Mouse (Mus musculus) forebrain, postnatal 0 days (tissue): ENCODE results near the gene Cep128. TPM values are rescaled to one million over a fixed set of nuclear protein-coding genes. Genes with fewer than 3 reads are reported as not detected.
A peak's percentile ranks its signal among the peaks of the same experiment; 100 is the strongest.

Experiments
- ATAC-seq: fragments of 200-750 bp; cut with Nextera tagmentation; 2 replicates; pipeline ENCODE4 v1.8.0; 2017; ENCODE audit warnings: mild to moderate bottlenecking, moderate library complexity
- DNase-seq: peaks from one replicate; pipeline ENCODE4 v3.0.0-alpha.2; 2015
- H3K27ac ChIP-seq: fragments of 300-500 bp; sonication (generic); 2 replicates; pipeline ENCODE4 v1.5.1; 2014; ENCODE audit warnings: low read depth, mild to moderate bottlenecking, antibody characterized with exemption, low read length, moderate library complexity, mixed read lengths
- H3K27me3 ChIP-seq: fragments of 300-500 bp; sonication (generic); 2 replicates; pipeline ENCODE4 v1.6.1; 2014; ENCODE audit warnings: mild to moderate bottlenecking, low read length, mixed read lengths; ENCODE audit not compliant: insufficient read depth
- H3K36me3 ChIP-seq: fragments of 300-500 bp; sonication (generic); 2 replicates; pipeline ENCODE4 v1.6.1; 2014; ENCODE audit warnings: mild to moderate bottlenecking, moderate library complexity; ENCODE audit not compliant: insufficient read depth
- H3K4me1 ChIP-seq: fragments of 300-500 bp; sonication (generic); 2 replicates; pipeline ENCODE4 v1.6.1; 2014; ENCODE audit warnings: antibody characterized with exemption; ENCODE audit not compliant: insufficient read depth
- H3K4me2 ChIP-seq: fragments of 300-500 bp; sonication (generic); 2 replicates; pipeline ENCODE4 v1.6.1; 2014; ENCODE audit warnings: low read depth, mild to moderate bottlenecking, moderate library complexity
- H3K4me3 ChIP-seq: fragments of 300-500 bp; sonication (generic); 2 replicates; pipeline ENCODE4 v1.5.1; 2014; ENCODE audit warnings: low read depth, low read length, mixed read lengths
- H3K9ac ChIP-seq: fragments of 300-500 bp; sonication (generic); 2 replicates; pipeline ENCODE4 v1.6.1; 2014; ENCODE audit warnings: mild to moderate bottlenecking
- H3K9me3 ChIP-seq: fragments of 300-500 bp; sonication (generic); 2 replicates; pipeline ENCODE4 v1.6.1; 2016; ENCODE audit warnings: low read length
- CTCF ChIP-seq: sonication (generic); IDR thresholded peaks from 2 replicates; pipeline ENCODE4 v1.5.1; 2016; ENCODE audit warnings: antibody characterized with exemption, control low read depth, low read depth
- WGBS: fragments of 180-500 bp; shearing (Covaris S2); extraction: QIAGEN DNeasy Blood & Tissue Kit; methylation state at CpG from one replicate; pipeline ENCODE4 v1.1.7; 2014; 5-methylcytosine and 5-hydroxymethylcytosine counted together
- polyA plus RNA-seq: library from polyadenylated mRNA; unstranded; fragments of >200 nt; fragmentation: Nextera tagmentation; extraction: Ambion mirVana; gene quantifications from 2 replicates; pipeline ENCODE4 v1.2.1, GENCODE M21; 2015
- total RNA-seq: library from RNA; depleted of rRNA; stranded (reverse); fragments of >200 nt; gene quantifications from 2 replicates; pipeline ENCODE4 v1.2.3, GENCODE M21; 2014

The Cep128 gene
- total and polyA plus RNA-seq, 2 experiments from 2014 or later = 3.0 to 8.4 TPM

- TF ChIP-seq CTCF = no peak
- H3K9ac ChIP-seq = no peak overlapping the region
- no peak overlapping the region for H3K27ac ChIP-seq
- no peaks in the 10 kb centered on the region for H3K36me3 ChIP-seq
- ATAC-seq (no peak), DNase-seq (no peak)
- H3K4me2 ChIP-seq = no peak overlapping the region
- H3K4me3 ChIP-seq = no peak overlapping the region
- H3K27me3 ChIP-seq = no peaks in the 10 kb centered on the region
- H3K4me1 ChIP-seq = no peaks in the 10 kb centered on the region
- H3K9me3 ChIP-seq = no peaks in the 10 kb centered on the region
These were observed 319.7 kb downstream of the Cep128 start for GRCm38 (mm10) chr12:91064368-91064999.

GRCm38 (mm10) chr12:91063337-91064015, 320.7 kb downstream of the Cep128 start:
- H3K27ac ChIP-seq = no peak overlapping the region
- WGBS = 82% methylated on average over 4 of the region's 4 CpGs
- TF ChIP-seq CTCF = no peak
- H3K4me2 ChIP-seq = no peak overlapping the region
- ATAC-seq (no peak), DNase-seq (no peak)
- no peak overlapping the region for H3K9ac ChIP-seq
- no peaks in the 10 kb centered on the region for H3K4me1 ChIP-seq
- H3K36me3 ChIP-seq = no peaks in the 10 kb centered on the region
- no peaks in the 10 kb centered on the region for H3K9me3 ChIP-seq
- H3K27me3 ChIP-seq = no peaks in the 10 kb centered on the region
- no peak overlapping the region for H3K4me3 ChIP-seq

- no peak overlapping the region for H3K9ac ChIP-seq
- TF ChIP-seq CTCF = no peak
- no peak for DNase-seq
- 84% methylated on average over 4 of the region's 4 CpGs for WGBS
- no peak overlapping the region for H3K4me2 ChIP-seq
- H3K36me3 ChIP-seq = no peaks in the 10 kb centered on the region
- no peaks in the 10 kb centered on the region for H3K9me3 ChIP-seq
- no peak overlapping the region for H3K4me3 ChIP-seq
- H3K27ac ChIP-seq = no peak overlapping the region
- no peaks in the 10 kb centered on the region for H3K4me1 ChIP-seq
- ATAC-seq = no peak
- no peaks in the 10 kb centered on the region for H3K27me3 ChIP-seq
These were observed 321.5 kb downstream of the Cep128 start for GRCm38 (mm10) chr12:91062681-91063080.

- ATAC-seq (peak; percentile 71; the same call in 1 of the 2 replicates), DNase-seq (no peak)
- Histone ChIP-seq H3K4me2 (no peak overlapping the region), H3K4me1 (no peaks in the 10 kb centered on the region), H3K9me3 (no peaks in the 10 kb centered on the region), H3K9ac (no peak overlapping the region), H3K27ac (no peak overlapping the region), H3K4me3 (no peak overlapping the region), H3K27me3 (no peaks in the 10 kb centered on the region), H3K36me3 (no peaks in the 10 kb centered on the region)
- TF ChIP-seq CTCF = no peak
- 75% methylated on average over 12 of the region's 12 CpGs for WGBS
These were observed 324.4 kb downstream of the Cep128 start for GRCm38 (mm10) chr12:91059704-91060318.

GRCm38 (mm10) chr12:91056885-91057284, 327.3 kb downstream of the Cep128 start:
- no peak for TF ChIP-seq CTCF
- H3K9ac ChIP-seq = no peak overlapping the region
- no peak overlapping the region for H3K4me3 ChIP-seq
- ATAC-seq (no peak), DNase-seq (no peak)
- H3K9me3 ChIP-seq = no peaks in the 10 kb centered on the region
- no peaks in the 10 kb centered on the region for H3K36me3 ChIP-seq
- no peak overlapping the region for H3K27ac ChIP-seq
- WGBS = 91% methylated on average over 10 of the region's 10 CpGs
- no peak overlapping the region for H3K4me2 ChIP-seq
- no peaks in the 10 kb centered on the region for H3K4me1 ChIP-seq
- H3K27me3 ChIP-seq = no peaks in the 10 kb centered on the region

GRCm38 (mm10) chr12:91052301-91052700, 331.9 kb downstream of the Cep128 start:
- H3K9ac ChIP-seq = no peak overlapping the region
- H3K27me3 ChIP-seq = no peaks in the 10 kb centered on the region
- no peaks in the 10 kb centered on the region for H3K36me3 ChIP-seq
- ATAC-seq = no peak
- no peak overlapping the region for H3K4me3 ChIP-seq
- H3K9me3 ChIP-seq = no peaks in the 10 kb centered on the region
- no peak overlapping the region for H3K27ac ChIP-seq
- WGBS = 91% methylated on average over 3 of the region's 3 CpGs
- no peak overlapping the region for H3K4me2 ChIP-seq
- no peaks in the 10 kb centered on the region for H3K4me1 ChIP-seq
- no peak for TF ChIP-seq CTCF
- no peak for DNase-seq
